Mouse (Mus musculus): ENCODE results near the gene Pbrm1.

Pbrm1 gene

DNA sequence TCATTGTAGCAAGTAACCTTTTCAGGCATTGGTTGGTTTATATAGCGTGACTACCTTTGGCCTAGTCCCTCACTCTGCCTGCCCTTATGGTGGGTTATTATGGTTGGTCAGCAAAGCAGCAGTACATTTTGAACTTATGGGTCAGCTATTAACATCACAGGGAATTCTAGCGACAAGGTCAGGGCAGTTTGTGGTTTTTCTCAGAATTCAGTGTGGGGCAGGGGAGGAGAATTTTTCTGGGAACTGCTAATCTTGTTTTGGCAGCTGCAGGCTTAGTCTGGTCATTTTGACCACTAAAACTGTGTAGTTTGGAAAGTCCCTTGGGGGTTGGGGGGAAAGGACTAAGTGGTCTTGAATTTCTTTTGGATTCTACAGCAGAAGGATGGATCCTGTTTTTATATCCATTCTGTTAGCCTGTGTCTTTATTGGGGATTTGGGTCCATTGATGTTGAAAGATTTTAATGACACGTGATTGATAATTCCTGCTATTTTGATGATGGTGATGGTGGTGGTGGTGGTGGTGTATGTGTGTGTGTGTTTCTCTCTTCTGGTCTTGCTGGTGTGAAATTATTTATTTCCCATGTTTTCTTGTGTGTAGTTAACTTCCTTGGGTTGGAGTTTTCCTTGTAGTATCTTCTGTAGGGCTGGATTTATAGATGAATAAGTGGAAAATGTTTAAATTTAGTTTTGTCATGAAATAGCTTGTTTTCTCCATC lies 60.5 kb downstream of the Pbrm1 start:
- DNase-seq (ENCODE audit: low spot score), result no peak

DNA sequence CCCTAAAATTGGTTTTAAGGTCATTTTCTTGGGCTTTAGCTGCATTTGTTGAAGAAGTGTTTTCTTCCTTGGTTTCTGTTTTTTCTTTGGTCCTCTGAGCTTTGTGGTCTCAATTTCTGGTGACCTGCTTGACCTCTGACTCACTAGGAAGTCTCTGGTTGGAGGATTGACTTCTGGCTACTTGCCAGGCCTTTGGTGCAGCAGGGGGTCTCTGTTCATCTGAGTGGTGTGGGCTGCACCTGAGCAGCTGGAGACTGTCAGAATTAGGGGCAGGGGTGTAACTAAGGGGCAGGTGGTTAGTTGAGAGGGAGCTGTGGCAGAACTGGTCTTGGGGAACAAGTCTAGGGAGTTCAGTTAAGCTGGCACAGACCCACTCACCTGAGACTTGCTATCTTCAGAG lies 62.2 kb downstream of the Pbrm1 start:
- no peak for DNase-seq (ENCODE audit: low spot score)

DNA sequence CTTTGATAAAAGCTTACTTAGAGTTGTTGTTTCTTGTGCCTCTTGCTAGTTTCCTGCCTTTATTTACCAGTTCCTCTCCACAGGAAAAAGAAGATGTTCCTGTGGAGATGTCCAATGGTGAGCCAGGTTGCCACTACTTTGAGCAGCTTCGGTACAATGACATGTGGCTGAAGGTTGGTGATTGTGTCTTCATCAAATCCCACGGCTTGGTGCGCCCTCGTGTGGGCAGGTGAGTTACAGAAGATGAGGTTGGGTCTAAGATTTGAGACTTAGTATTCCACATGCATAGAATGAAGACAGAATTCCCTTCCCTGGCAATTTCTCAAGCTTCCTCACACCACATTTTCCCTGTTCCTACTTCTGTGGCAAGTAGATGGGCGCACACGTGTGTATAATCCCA lies 68.5 kb downstream of the Pbrm1 start:
- DNase-seq (ENCODE audit: low spot score), result no peak

GRCm38 (mm10) chr14:31088515-31088914 lies 69.6 kb downstream of the Pbrm1 start:
- no peak for DNase-seq (ENCODE audit: low spot score)

- DNase-seq (ENCODE audit: low spot score), result no peak
Measured at GRCm38 (mm10) chr14:31089918-31090317, 71.0 kb downstream of the Pbrm1 start.

DNA sequence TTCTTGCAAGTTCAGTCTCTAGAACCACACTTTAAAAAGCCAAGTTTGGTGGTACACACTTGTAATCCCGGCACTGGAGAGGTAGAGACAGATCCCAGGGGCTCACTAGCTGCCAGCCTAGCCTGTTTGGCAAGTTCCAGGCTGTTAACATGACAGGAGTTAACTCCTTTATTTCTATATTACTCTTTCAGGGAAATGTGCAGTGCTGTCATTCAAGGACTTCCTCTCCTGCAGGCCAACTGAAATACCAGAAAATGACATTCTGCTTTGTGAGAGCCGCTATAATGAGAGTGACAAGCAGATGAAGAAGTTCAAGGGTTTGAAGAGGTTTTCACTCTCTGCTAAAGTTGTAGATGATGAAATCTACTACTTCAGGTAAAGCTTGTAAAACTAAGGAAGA lies 86.2 kb downstream of the Pbrm1 start:
- DNase-seq (ENCODE audit: low spot score), result no peak

GRCm38 (mm10) chr14:31110613-31111012 lies 91.7 kb downstream of the Pbrm1 start:
- DNase-seq (ENCODE audit: low spot score), result no peak

DNA sequence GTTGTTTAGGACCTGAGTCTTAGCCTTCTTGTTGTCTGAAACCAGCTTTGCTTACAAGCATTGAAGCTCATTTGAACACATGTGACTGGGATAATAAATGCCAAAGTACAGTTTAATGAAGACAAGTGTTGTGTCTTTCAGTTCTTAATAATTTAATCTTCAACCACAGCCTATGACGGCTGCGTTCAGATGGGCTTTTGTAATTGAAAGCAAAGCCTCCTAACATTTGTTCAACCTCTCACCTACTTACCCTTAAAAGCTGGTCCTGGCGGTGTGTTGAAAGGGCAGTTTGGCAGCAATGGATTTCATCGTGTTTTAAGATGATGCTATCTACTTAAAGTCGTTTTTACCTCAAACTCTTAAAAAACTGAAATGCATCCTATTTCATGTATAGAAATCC lies 93.2 kb downstream of the Pbrm1 start:
- DNase-seq (ENCODE audit: low spot score), result no peak

DNA sequence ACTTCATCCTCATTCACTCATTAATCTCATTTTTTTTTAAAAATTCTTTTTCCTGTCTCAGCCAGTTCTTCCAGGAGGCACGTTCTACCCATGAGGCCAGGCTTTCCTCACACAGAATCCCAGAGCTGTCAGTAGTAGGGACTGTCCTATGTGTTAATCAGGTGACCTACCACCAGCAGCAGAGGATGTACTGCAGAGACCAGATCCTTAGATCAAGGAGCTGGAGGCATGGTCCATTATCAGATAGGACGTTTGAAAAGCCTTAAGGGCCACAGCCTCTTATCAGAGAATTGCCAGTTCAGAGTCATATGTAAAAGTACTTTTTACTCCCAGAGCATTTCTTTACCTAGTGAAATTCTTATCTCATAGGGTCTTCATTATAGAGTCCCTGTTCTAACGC lies 95.1 kb downstream of the Pbrm1 start:
- DNase-seq (ENCODE audit: low spot score), result no peak

- DNase-seq (ENCODE audit: low spot score), result no peak
Measured at GRCm38 (mm10) chr14:31115522-31115921, 96.6 kb downstream of the Pbrm1 start.

GRCm38 (mm10) chr14:31125106-31126075 lies 106.5 kb downstream of the Pbrm1 start:
- DNase-seq (ENCODE audit: low spot score), result no peak

- no peak for DNase-seq (ENCODE audit: low spot score)
Measured at GRCm38 (mm10) chr14:31126826-31127225, 107.9 kb downstream of the Pbrm1 start.

DNA sequence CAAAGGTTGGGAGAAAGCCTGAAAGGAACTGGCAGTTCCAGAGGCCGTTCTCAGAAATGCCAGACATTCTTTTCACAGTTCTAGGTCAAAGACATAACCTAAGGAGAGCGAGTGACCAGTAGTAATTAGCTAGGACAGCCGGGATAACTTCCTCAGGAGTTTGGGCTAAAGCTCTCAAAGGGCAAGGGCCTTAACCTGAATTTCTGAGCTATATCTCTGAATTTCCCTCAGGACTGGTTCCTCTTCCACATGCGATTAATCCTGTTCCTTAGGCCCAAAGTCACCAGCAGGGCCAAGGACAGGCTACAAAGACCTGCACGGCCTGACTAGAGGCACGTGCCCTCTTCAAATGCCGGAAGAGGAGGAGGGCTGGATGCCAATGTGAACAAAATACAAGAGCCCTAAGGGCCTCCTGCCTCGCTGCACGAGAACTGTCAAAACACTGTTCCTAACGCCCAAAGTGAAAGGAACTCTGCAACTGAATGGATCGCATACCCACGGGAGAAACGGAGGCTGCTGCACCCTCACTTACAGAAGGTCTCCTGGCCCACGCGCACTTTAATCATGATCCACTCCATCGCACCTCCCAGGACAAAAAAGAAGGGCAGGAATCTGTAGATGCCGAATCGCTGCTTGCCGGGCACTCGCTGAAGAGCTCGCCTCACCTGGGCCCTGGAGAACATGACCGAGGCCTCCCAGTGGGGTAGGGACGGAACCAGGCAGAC lies 109.3 kb downstream of the Pbrm1 start:
- peak; percentile 45 for DNase-seq (ENCODE audit: low spot score)

DNA sequence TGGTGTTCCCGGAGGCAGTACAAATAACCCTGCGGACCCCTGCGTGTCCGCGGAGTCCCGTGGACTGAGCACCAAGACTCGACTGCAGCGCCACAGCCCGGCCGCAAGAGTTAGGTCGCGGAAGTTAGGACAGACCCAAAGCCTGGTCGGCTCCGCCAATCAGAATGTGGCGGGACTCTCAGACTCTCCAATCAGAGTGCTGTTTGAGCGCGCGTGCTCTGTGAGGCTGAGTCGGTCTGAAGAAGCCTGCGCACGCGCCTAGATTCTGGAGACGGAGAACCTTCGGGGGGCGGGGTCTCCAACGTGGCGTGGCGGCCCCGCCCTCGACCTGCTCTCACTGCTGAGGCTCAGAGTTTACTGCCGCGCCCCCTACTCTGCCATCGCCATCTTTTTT lies 109.9 kb downstream of the Pbrm1 start, which contains the start of gene Smim4:
Gene Smim4, minus strand, starts transcription at position 131 of the 394 bp plus-strand sequence.
- DNase-seq (ENCODE audit: low spot score), result peak; percentile 100

- no peak for DNase-seq (ENCODE audit: low spot score)
Measured at GRCm38 (mm10) chr14:31129326-31130235, 110.6 kb downstream of the Pbrm1 start.

DNA sequence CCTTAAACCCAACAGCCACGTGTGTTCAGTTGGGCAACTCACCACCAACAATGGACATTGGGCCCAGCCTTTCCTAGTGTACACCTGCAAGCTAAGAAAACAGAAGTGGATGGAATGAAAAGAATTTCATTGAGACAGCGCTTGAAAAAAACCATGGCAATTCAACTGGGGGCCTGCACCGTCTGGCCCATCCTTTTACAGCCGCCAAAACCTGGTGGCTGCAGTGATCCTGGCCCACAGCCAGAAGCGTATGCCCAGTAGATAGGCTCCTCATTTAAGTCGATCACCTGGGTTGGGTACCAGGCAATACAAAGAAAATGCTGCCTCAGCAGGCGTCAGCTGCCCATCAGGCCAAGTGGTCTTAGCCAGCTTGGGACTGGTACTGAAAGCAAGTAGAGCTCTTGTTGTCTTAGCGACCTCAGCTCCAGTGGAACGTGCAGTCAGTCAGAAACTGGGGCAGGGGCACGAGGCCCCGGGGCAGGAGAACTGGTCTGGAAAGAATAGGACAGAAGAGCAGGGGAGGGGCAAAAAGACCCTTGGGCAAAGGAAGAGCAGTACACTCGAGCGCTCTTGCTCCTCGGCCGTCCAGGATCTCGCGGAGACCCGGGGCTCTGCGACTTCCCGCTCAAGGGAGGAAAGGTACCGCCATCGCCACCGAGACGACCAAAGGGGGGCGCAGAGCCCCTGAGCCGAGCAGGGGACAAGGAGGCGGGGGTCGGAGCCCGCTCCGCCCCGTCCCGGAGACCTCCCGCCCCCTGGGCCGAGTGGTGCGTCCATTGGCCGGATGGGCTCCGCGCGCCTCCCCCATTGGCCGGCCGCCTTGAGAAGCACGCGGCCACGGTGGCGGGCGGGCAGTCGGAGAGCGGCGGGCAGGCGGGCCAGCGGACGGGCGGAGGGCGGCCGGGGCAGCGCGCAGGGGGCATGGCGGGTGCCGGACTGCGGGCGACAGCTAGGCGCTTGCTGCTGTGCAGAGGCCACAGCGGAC lies 111.6 kb downstream of the Pbrm1 start, which contains the start of gene Nt5dc2:
Gene Nt5dc2, plus strand, starts transcription at position 818 of the 985 bp plus-strand sequence.
- DNase-seq (ENCODE audit: low spot score), result peak; percentile 97

DNA sequence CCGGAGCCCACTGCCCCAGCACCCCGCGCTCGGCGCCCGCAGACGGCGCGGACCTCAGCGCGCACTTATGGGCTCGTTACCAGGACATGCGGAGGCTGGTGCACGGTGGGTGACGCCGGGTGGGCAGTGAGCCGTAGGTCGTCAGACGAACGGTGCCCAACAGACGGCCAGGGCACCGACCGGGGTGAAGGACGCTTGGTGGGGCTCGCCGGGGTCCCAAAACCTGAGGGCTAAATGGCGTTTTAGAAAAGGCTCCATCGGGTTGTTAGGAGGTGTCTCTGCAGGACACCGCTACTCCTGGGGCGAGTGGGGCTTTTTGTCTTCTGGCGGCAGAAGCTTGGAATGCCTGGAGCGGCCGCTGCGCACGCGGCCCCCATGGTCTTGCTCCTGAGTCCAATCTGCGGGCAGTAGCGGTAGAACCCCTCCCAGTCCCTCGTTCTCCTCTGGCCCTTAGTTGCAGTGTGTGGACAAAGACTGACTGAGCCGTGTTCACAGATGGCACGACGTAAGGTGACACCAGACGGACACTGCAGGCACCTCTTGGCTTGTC lies 112.4 kb downstream of the Pbrm1 start:
- DNase-seq (ENCODE audit: low spot score), result peak; percentile 63

DNA sequence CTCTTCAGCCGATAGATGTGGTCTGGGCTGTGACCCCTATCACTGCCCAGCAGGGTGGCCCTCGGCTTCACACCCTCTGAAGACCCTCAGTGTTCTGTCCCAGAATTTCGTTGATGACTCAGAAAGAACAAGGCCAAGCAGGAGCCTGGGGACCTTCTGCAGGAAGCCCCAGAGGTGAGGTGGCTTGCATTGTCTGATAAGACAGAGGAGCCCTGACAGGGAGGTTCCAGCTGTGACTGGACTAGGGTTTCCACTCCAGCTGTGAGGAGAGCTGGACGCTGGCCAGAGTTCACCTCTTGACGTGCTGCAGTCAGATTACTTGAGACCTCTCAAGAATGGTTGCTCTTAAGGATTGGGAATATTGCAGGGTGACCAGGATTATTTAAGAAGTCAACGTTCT lies 113.1 kb downstream of the Pbrm1 start:
- peak; percentile 26 for DNase-seq (ENCODE audit: low spot score)

- no peak for DNase-seq (ENCODE audit: low spot score)
Measured at GRCm38 (mm10) chr14:31132491-31132975, 113.6 kb downstream of the Pbrm1 start.

All from retina, embryonic 14.5 days (tissue).